Mouse (Mus musculus): ENCODE measurements around the gene Kif17. TPM values are rescaled to one million over a fixed set of nuclear protein-coding genes. Genes with fewer than 3 reads are reported as not detected.

The Kif17 gene
- polyA plus RNA-seq, 1 experiment from 2014 or later: 0.61 TPM

GRCm38 (mm10) chr4:138335648-138336047, 85.4 kb downstream of the Kif17 start:
- Histone ChIP-seq H3K36me3 (ENCODE audit: control insufficient read depth, insufficient read depth, low read length) (no peaks in the 10 kb centered on the region), H3K4me2 (ENCODE audit: low read length) (no peak overlapping the region), H3K27ac (ENCODE audit: low read depth, low read length) (no peak overlapping the region), H3K4me1 (ENCODE audit: control insufficient read depth, insufficient read depth, low read length) (no peaks in the 10 kb centered on the region), H3K27me3 (replicated peaks; ENCODE audit: control insufficient read depth, insufficient read depth, low read length) (0 out of 2 replicates have a peak, but pooled peaks cover 4% of the 10 kb centered on the region), H3K9ac (ENCODE audit: low read length) (no peak overlapping the region), H3K9me3 (replicated peaks; ENCODE audit: control insufficient read depth, low read length) (no peaks in the 10 kb centered on the region), H3K4me3 (ENCODE audit: low read depth, low read length) (no peak overlapping the region)
- DNase-seq (ENCODE audit: low spot score) (no peak), ATAC-seq (no peak)
- 86% methylated on average over 6 of the region's 6 CpGs for WGBS

- Histone ChIP-seq H3K36me3 (ENCODE audit: control insufficient read depth, insufficient read depth, low read length) (no peaks in the 10 kb centered on the region), H3K27me3 (replicated peaks; ENCODE audit: control insufficient read depth, insufficient read depth, low read length) (no peaks in the 10 kb centered on the region), H3K4me2 (ENCODE audit: low read length) (no peak overlapping the region), H3K27ac (ENCODE audit: low read depth, low read length) (no peak overlapping the region), H3K4me1 (ENCODE audit: control insufficient read depth, insufficient read depth, low read length) (no peaks in the 10 kb centered on the region), H3K4me3 (ENCODE audit: low read depth, low read length) (no peak overlapping the region), H3K9me3 (replicated peaks; ENCODE audit: control insufficient read depth, low read length) (no peaks in the 10 kb centered on the region), H3K9ac (ENCODE audit: low read length) (no peak overlapping the region)
- DNase-seq (ENCODE audit: low spot score) (no peak), ATAC-seq (no peak)
- WGBS: 71% methylated on average over 5 of the region's 5 CpGs
Measured at GRCm38 (mm10) chr4:138336876-138337275, 86.6 kb downstream of the Kif17 start.

GRCm38 (mm10) chr4:138337341-138337740, 87.1 kb downstream of the Kif17 start:
- no peak overlapping the region for H3K9ac ChIP-seq (ENCODE audit: low read length)
- H3K4me1 ChIP-seq (ENCODE audit: control insufficient read depth, insufficient read depth, low read length): no peaks in the 10 kb centered on the region
- WGBS: 85% methylated on average over 9 of the region's 9 CpGs
- no peak overlapping the region for H3K4me3 ChIP-seq (ENCODE audit: low read depth, low read length)
- no peaks in the 10 kb centered on the region for H3K27me3 ChIP-seq (replicated peaks; ENCODE audit: control insufficient read depth, insufficient read depth, low read length)
- H3K9me3 ChIP-seq (replicated peaks; ENCODE audit: control insufficient read depth, low read length): no peaks in the 10 kb centered on the region
- DNase-seq (ENCODE audit: low spot score) (no peak), ATAC-seq (no peak)
- H3K27ac ChIP-seq (ENCODE audit: low read depth, low read length): no peak overlapping the region
- H3K36me3 ChIP-seq (ENCODE audit: control insufficient read depth, insufficient read depth, low read length): no peaks in the 10 kb centered on the region
- no peak overlapping the region for H3K4me2 ChIP-seq (ENCODE audit: low read length)

GRCm38 (mm10) chr4:138339963-138340362, 89.7 kb downstream of the Kif17 start:
- Histone ChIP-seq H3K4me3 (ENCODE audit: low read depth, low read length) (no peak overlapping the region), H3K27me3 (replicated peaks; ENCODE audit: control insufficient read depth, insufficient read depth, low read length) (no peaks in the 10 kb centered on the region), H3K9ac (ENCODE audit: low read length) (no peak overlapping the region), H3K27ac (ENCODE audit: low read depth, low read length) (no peak overlapping the region), H3K9me3 (replicated peaks; ENCODE audit: control insufficient read depth, low read length) (no peaks in the 10 kb centered on the region), H3K4me1 (ENCODE audit: control insufficient read depth, insufficient read depth, low read length) (no peaks in the 10 kb centered on the region), H3K36me3 (ENCODE audit: control insufficient read depth, insufficient read depth, low read length) (no peaks in the 10 kb centered on the region), H3K4me2 (ENCODE audit: low read length) (no peak overlapping the region)
- peak; percentile 65 for DNase-seq (ENCODE audit: low spot score)
- 32% methylated on average over 4 of the region's 4 CpGs for WGBS
- ATAC-seq: no peak

GRCm38 (mm10) chr4:138341393-138341792, 91.2 kb downstream of the Kif17 start:
- H3K27ac ChIP-seq (ENCODE audit: low read depth, low read length): no peak overlapping the region
- DNase-seq (ENCODE audit: low spot score) (no peak), ATAC-seq (no peak)
- H3K36me3 ChIP-seq (ENCODE audit: control insufficient read depth, insufficient read depth, low read length): no peaks in the 10 kb centered on the region
- H3K9me3 ChIP-seq (replicated peaks; ENCODE audit: control insufficient read depth, low read length): no peaks in the 10 kb centered on the region
- H3K4me3 ChIP-seq (ENCODE audit: low read depth, low read length): no peak overlapping the region
- H3K27me3 ChIP-seq (replicated peaks; ENCODE audit: control insufficient read depth, insufficient read depth, low read length): no peaks in the 10 kb centered on the region
- H3K9ac ChIP-seq (ENCODE audit: low read length): no peak overlapping the region
- 74% methylated on average over 8 of the region's 8 CpGs for WGBS
- no peaks in the 10 kb centered on the region for H3K4me1 ChIP-seq (ENCODE audit: control insufficient read depth, insufficient read depth, low read length)
- H3K4me2 ChIP-seq (ENCODE audit: low read length): no peak overlapping the region

GRCm38 (mm10) chr4:138342048-138342447, 91.8 kb downstream of the Kif17 start:
- Histone ChIP-seq H3K27ac (ENCODE audit: low read depth, low read length) (no peak overlapping the region), H3K9me3 (replicated peaks; ENCODE audit: control insufficient read depth, low read length) (no peaks in the 10 kb centered on the region), H3K9ac (ENCODE audit: low read length) (no peak overlapping the region), H3K4me2 (ENCODE audit: low read length) (no peak overlapping the region), H3K4me1 (ENCODE audit: control insufficient read depth, insufficient read depth, low read length) (no peaks in the 10 kb centered on the region), H3K36me3 (ENCODE audit: control insufficient read depth, insufficient read depth, low read length) (no peaks in the 10 kb centered on the region), H3K4me3 (ENCODE audit: low read depth, low read length) (no peak overlapping the region), H3K27me3 (replicated peaks; ENCODE audit: control insufficient read depth, insufficient read depth, low read length) (no peaks in the 10 kb centered on the region)
- ATAC-seq: no peak
- no peak for DNase-seq (ENCODE audit: low spot score)
- WGBS: 74% methylated on average over 7 of the region's 7 CpGs

GRCm38 (mm10) chr4:138342778-138343177, 92.5 kb downstream of the Kif17 start:
- no peak overlapping the region for H3K9ac ChIP-seq (ENCODE audit: low read length)
- no peak for DNase-seq (ENCODE audit: low spot score)
- WGBS: 90% methylated on average over 6 of the region's 6 CpGs

GRCm38 (mm10) chr4:138343341-138343837, 93.2 kb downstream of the Kif17 start:
- no peaks in the 10 kb centered on the region for H3K4me1 ChIP-seq (ENCODE audit: control insufficient read depth, insufficient read depth, low read length)
- 74% methylated on average over 10 of the region's 10 CpGs for WGBS
- no peaks in the 10 kb centered on the region for H3K27me3 ChIP-seq (replicated peaks; ENCODE audit: control insufficient read depth, insufficient read depth, low read length)
- ATAC-seq: no peak
- no peak overlapping the region for H3K9ac ChIP-seq (ENCODE audit: low read length)
- no peak overlapping the region for H3K4me2 ChIP-seq (ENCODE audit: low read length)
- DNase-seq (ENCODE audit: low spot score): no peak
- H3K4me3 ChIP-seq (ENCODE audit: low read depth, low read length): no peak overlapping the region
- no peak overlapping the region for H3K27ac ChIP-seq (ENCODE audit: low read depth, low read length)
- no peaks in the 10 kb centered on the region for H3K36me3 ChIP-seq (ENCODE audit: control insufficient read depth, insufficient read depth, low read length)
- no peaks in the 10 kb centered on the region for H3K9me3 ChIP-seq (replicated peaks; ENCODE audit: control insufficient read depth, low read length)

More at GRCm38 (mm10) chr4:138342778-138343177, 92.5 kb downstream of the Kif17 start:
- Histone ChIP-seq H3K9me3 (replicated peaks; ENCODE audit: control insufficient read depth, low read length) (no peaks in the 10 kb centered on the region), H3K27me3 (replicated peaks; ENCODE audit: control insufficient read depth, insufficient read depth, low read length) (no peaks in the 10 kb centered on the region), H3K4me2 (ENCODE audit: low read length) (no peak overlapping the region), H3K27ac (ENCODE audit: low read depth, low read length) (no peak overlapping the region), H3K4me1 (ENCODE audit: control insufficient read depth, insufficient read depth, low read length) (no peaks in the 10 kb centered on the region), H3K36me3 (ENCODE audit: control insufficient read depth, insufficient read depth, low read length) (no peaks in the 10 kb centered on the region), H3K4me3 (ENCODE audit: low read depth, low read length) (no peak overlapping the region)
- ATAC-seq: no peak

- no peaks in the 10 kb centered on the region for H3K36me3 ChIP-seq (ENCODE audit: control insufficient read depth, insufficient read depth, low read length)
- no peak overlapping the region for H3K4me3 ChIP-seq (ENCODE audit: low read depth, low read length)
- H3K27me3 ChIP-seq (replicated peaks; ENCODE audit: control insufficient read depth, insufficient read depth, low read length): no peaks in the 10 kb centered on the region
- DNase-seq (ENCODE audit: low spot score) (no peak), ATAC-seq (no peak)
- H3K9me3 ChIP-seq (replicated peaks; ENCODE audit: control insufficient read depth, low read length): no peaks in the 10 kb centered on the region
- H3K9ac ChIP-seq (ENCODE audit: low read length): no peak overlapping the region
- H3K4me1 ChIP-seq (ENCODE audit: control insufficient read depth, insufficient read depth, low read length): no peaks in the 10 kb centered on the region
- no peak overlapping the region for H3K27ac ChIP-seq (ENCODE audit: low read depth, low read length)
- H3K4me2 ChIP-seq (ENCODE audit: low read length): no peak overlapping the region
- 74% methylated on average over 9 of the region's 9 CpGs for WGBS
Measured at GRCm38 (mm10) chr4:138344891-138345545, 94.8 kb downstream of the Kif17 start.
